Mouse (Mus musculus) left cerebral cortex, adult 2 months (tissue): ENCODE measurements around the gene Vgll4. TPM values are rescaled to one million over a fixed set of nuclear protein-coding genes. Genes with fewer than 3 reads are reported as not detected.

Experiments used
- DNase-seq, 2 experiments: peaks; one replicate each; pipeline ENCODE4 v3.0.0; 2021 to 2022; ENCODE audit warnings: low spot score in 2 of 2, mixed read lengths in 1 of 2; ENCODE audit errors: extremely low spot score in 1 of 2
- H3K27ac ChIP-seq: fragments of 200-600 bp; 2 replicates; pipeline ENCODE4 v1.8.1; 2022
- H3K4me3 ChIP-seq: fragments of 200-600 bp; 2 replicates; pipeline ENCODE4 v1.8.1; 2022
- CTCF ChIP-seq: fragments of 200-600 bp; IDR thresholded peaks from 2 replicates; pipeline ENCODE4 v1.8.1; 2022; ENCODE audit warnings: antibody characterized with exemption, mild to moderate bottlenecking, moderate library complexity
- intact Hi-C: fragments of 180-260 bp; cut with DNase I; formaldehyde crosslinking; loops from one replicate; pipeline ENCODE4 v1.15.1; 2025
- total RNA-seq, 2 experiments: library from RNA; stranded (reverse); gene quantifications; 2 replicates each; pipeline ENCODE4 v1.2.3; 2021

Vgll4 gene
- total RNA-seq, 2 experiments from 2014 or later, result 61.4 to 63.8 TPM

- intact Hi-C loops, result no loop called here
Observed at GRCm38 (mm10) chr6:114821646-114822045, 148.1 kb downstream of the Vgll4 start.

GRCm38 (mm10) chr6:114819971-114820481, 149.8 kb downstream of the Vgll4 start:
- DNase-seq, result no peak
- Histone ChIP-seq H3K27ac (no peak overlapping the region), H3K4me3 (no peak overlapping the region)
- no peak for TF ChIP-seq CTCF
- intact Hi-C loops, result loop anchor here (5.0 kb wide), 1 partner anchor 102 kb away; no protein-coding TSS in a partner anchor

More at GRCm38 (mm10) chr6:114821646-114822045, 148.1 kb downstream of the Vgll4 start:
- no peak overlapping the region for H3K4me3 ChIP-seq
- TF ChIP-seq CTCF, result no peak
- no peak overlapping the region for H3K27ac ChIP-seq
- DNase-seq, result no peak

- no peak for TF ChIP-seq CTCF
- Histone ChIP-seq H3K4me3 (no peak overlapping the region), H3K27ac (no peak overlapping the region)
- DNase-seq, result no peak
- intact Hi-C loops, result loop anchor here (5.0 kb wide), 1 partner anchor 104 kb away; no protein-coding TSS in a partner anchor
Observed at GRCm38 (mm10) chr6:114818471-114818870, 151.3 kb downstream of the Vgll4 start.

- Histone ChIP-seq H3K4me3 (no peak overlapping the region), H3K27ac (no peak overlapping the region)
- intact Hi-C loops, result loop anchor here (5.0 kb wide), 1 partner anchor 104 kb away; no protein-coding TSS in a partner anchor
- no peak for TF ChIP-seq CTCF
- DNase-seq, result no peak
Observed at GRCm38 (mm10) chr6:114817948-114818347, 151.8 kb downstream of the Vgll4 start.

- Histone ChIP-seq H3K27ac (no peak overlapping the region), H3K4me3 (no peak overlapping the region)
- intact Hi-C loops, result loop anchor here (5.0 kb wide), 1 partner anchor 107 kb away; no protein-coding TSS in a partner anchor
- no peak for DNase-seq
- TF ChIP-seq CTCF, result peak; percentile 18
Observed at GRCm38 (mm10) chr6:114814882-114815650, 154.7 kb downstream of the Vgll4 start.

GRCm38 (mm10) chr6:114814199-114814881, 155.5 kb downstream of the Vgll4 start:
- H3K4me3 ChIP-seq, result no peak overlapping the region
- TF ChIP-seq CTCF, result no peak
- no peak for DNase-seq
- H3K27ac ChIP-seq, result no peak overlapping the region
- intact Hi-C loops, result no loop called here

- intact Hi-C loops, result no loop called here
- no peak overlapping the region for H3K4me3 ChIP-seq
Observed at GRCm38 (mm10) chr6:114812779-114813178, 157.0 kb downstream of the Vgll4 start.

GRCm38 (mm10) chr6:114812322-114812721, 157.5 kb downstream of the Vgll4 start:
- no peak overlapping the region for H3K4me3 ChIP-seq
- intact Hi-C loops, result no loop called here
- no peak overlapping the region for H3K27ac ChIP-seq
- no peak for DNase-seq
- no peak for TF ChIP-seq CTCF

More at GRCm38 (mm10) chr6:114812779-114813178, 157.0 kb downstream of the Vgll4 start:
- H3K27ac ChIP-seq, result no peak overlapping the region
- DNase-seq, result no peak
- no peak for TF ChIP-seq CTCF

Other genes with a start within 250 kb of the Vgll4 start
- 10 to 100 TPM; 19.7 to 20.0 TPM for gene Tamm41, start 67.9 kb upstream of the Vgll4 start, total RNA-seq
- gene Syn2, start 164.9 kb upstream of the Vgll4 start, total RNA-seq, result 100 to 1,000 TPM; 445 to 453 TPM